Mouse (Mus musculus): ENCODE measurements around the gene Gtdc1.
"Not testable (repeated sequence)": the region's sequence is repeated elsewhere in the genome, so short reads cannot be mapped to it uniquely, and the experiment has no call there.

GRCm38 (mm10) chr2:44599653-44600052 lies 327.8 kb downstream of the Gtdc1 start:
- not testable (repeated sequence) for TF ChIP-seq CTCF, POLR2A (IDR thresholded peaks at IDR 0.05; ENCODE audit: extremely low read depth, insufficient read depth, low read length)

Data from cortical plate, adult 2 months (tissue).